Mouse (Mus musculus): ENCODE measurements around the gene Degs2. TPM values are rescaled to one million over a fixed set of nuclear protein-coding genes. Genes with fewer than 3 reads are reported as not detected.

The Degs2 gene
- 6.7 TPM for polyA plus RNA-seq (2017; shearing (Covaris generic))

GRCm38 (mm10) chr12:108702185-108702584, at the start of gene Degs2:
Degs2 (minus strand) TSS chr12:108702315.

Other genes starting within 250 kb of the Degs2 start
- gene Evl, start 147.6 kb downstream of the Degs2 start, polyA plus RNA-seq (2017; shearing (Covaris generic)), result 602 TPM
- 7.5 TPM for gene Yy1, start 90.7 kb upstream of the Degs2 start, polyA plus RNA-seq (2017; shearing (Covaris generic))
- 8.6 TPM for gene Slc25a29, start 133.6 kb upstream of the Degs2 start, polyA plus RNA-seq (2017; shearing (Covaris generic))
- gene Slc25a47, start 133.7 kb upstream of the Degs2 start, polyA plus RNA-seq (2017; shearing (Covaris generic)), result 2.0 TPM
- 8.4 TPM for gene Wdr25, start 191.3 kb upstream of the Degs2 start, polyA plus RNA-seq (2017; shearing (Covaris generic))
- gene Wars, start 191.9 kb upstream of the Degs2 start, polyA plus RNA-seq (2017; shearing (Covaris generic)), result 103 TPM